Mouse (Mus musculus) ES-E14 (cell line): Measurements from ENCODE around the gene Chd9. TPM values are rescaled to one million over a fixed set of nuclear protein-coding genes. Genes with fewer than 3 reads are reported as not detected.

Experiments used
- DNase-seq: peaks from one replicate; pipeline ENCODE4 v3.0.0-alpha.2; 2013; ENCODE audit warnings: low read depth, low spot score
- H3K27ac ChIP-seq: 2 replicates; pipeline ENCODE4 v1.5.1; 2012; ENCODE audit warnings: low read depth, mild to moderate bottlenecking, low read length, moderate library complexity, mixed read lengths; ENCODE audit not compliant: poor library complexity, insufficient read depth, severe bottlenecking
- H3K36me3 ChIP-seq: 2 replicates; pipeline ENCODE4 v1.6.1; 2012; ENCODE audit warnings: mild to moderate bottlenecking, low read length, moderate library complexity, mixed read lengths; ENCODE audit not compliant: control insufficient read depth, poor library complexity, insufficient read depth, severe bottlenecking
- H3K4me1 ChIP-seq, 2 experiments: fragments of 150-350 bp in 1 of 2; sonication (generic) in 1 of 2; 2 replicates each; pipeline ENCODE4 v1.6.1; 2012; ENCODE audit warnings: low read length in 2 of 2, mild to moderate bottlenecking in 1 of 2, mixed read lengths in 1 of 2; ENCODE audit not compliant: control insufficient read depth in 2 of 2, insufficient read depth in 2 of 2, poor library complexity in 1 of 2
- H3K4me3 ChIP-seq, 2 experiments: fragments of 150-350 bp in 1 of 2; sonication (generic) in 1 of 2; 2 replicates each; pipeline ENCODE4 v1.5.1; 2012; ENCODE audit warnings: low read length in 2 of 2, low read depth in 1 of 2, mild to moderate bottlenecking in 1 of 2, mixed read lengths in 1 of 2; ENCODE audit not compliant: insufficient read depth in 1 of 2, poor library complexity in 1 of 2, severe bottlenecking in 1 of 2
- H3K9ac ChIP-seq: 2 replicates; pipeline ENCODE4 v1.6.1; 2012; ENCODE audit warnings: low read depth, mild to moderate bottlenecking, low read length, mixed read lengths; ENCODE audit not compliant: poor library complexity, insufficient read depth, severe bottlenecking
- H3K9me3 ChIP-seq: fragments of 150-350 bp; sonication (generic); 2 replicates; pipeline ENCODE4 v1.6.1; 2012; ENCODE audit warnings: low read depth, mild to moderate bottlenecking, low read length; ENCODE audit not compliant: control insufficient read depth, insufficient read depth
- CHD2 ChIP-seq: IDR thresholded peaks from 2 replicates; pipeline ENCODE4 v1.6.1; 2014; ENCODE audit warnings: mild to moderate bottlenecking, low read depth, low read length, inconsistent platforms
- HCFC1 ChIP-seq: IDR thresholded peaks from 2 replicates; pipeline ENCODE4 v1.6.1; 2012; ENCODE audit warnings: low read length, inconsistent platforms, borderline replicate concordance; ENCODE audit not compliant: insufficient read depth
- MAFK ChIP-seq: IDR thresholded peaks from 2 replicates; pipeline ENCODE4 v1.6.1; 2014; ENCODE audit warnings: mild to moderate bottlenecking, low read depth, low read length, inconsistent platforms; ENCODE audit not compliant: insufficient read depth
- ZC3H11A ChIP-seq: IDR thresholded peaks from 2 replicates; pipeline ENCODE4 v1.6.1; 2012; ENCODE audit warnings: low read depth, mild to moderate bottlenecking, inconsistent platforms, low read length, borderline replicate concordance
- ZNF384 ChIP-seq: IDR thresholded peaks from 2 replicates; pipeline ENCODE4 v1.6.1; 2012; ENCODE audit warnings: low read depth, low read length, inconsistent platforms
- in situ Hi-C, 2 experiments: fragments of 600-800 bp; cut with MboI; formaldehyde crosslinking; loops; one replicate each; pipeline ENCODE4 v1.15.1; 2025; ENCODE audit warnings: low sequenced_read_pairs in 2 of 2, inconsistent platforms in 1 of 2; ENCODE audit not compliant: unreplicated experiment in 2 of 2
- total RNA-seq: library from RNA; depleted of rRNA; stranded (reverse); fragments of 300-350 nt; gene quantifications from 2 replicates; pipeline ENCODE4 v1.2.3, GENCODE M21; 2012

Chd9 gene
- total RNA-seq, 1 experiment = 32.4 TPM

- no peak for DNase-seq
- no peaks in the 10 kb centered on the region for H3K9me3 ChIP-seq
- TF ChIP-seq ZNF384 (no peak), HCFC1 (no peak), ZC3H11A (no peak), MAFK (no peak), CHD2 (no peak)
- H3K4me3 ChIP-seq = peak overlapping the region; percentile 5 to 18; a peak in 2 of 4 replicates
- H3K9ac ChIP-seq = no peak overlapping the region
- peaks cover 7 to 25% of the 10 kb centered on the region in 2 experiments; a peak in 3 of 4 replicates for H3K4me1 ChIP-seq
- H3K36me3 ChIP-seq = no peaks in the 10 kb centered on the region; the same call in 1 of the 2 replicates
- H3K27ac ChIP-seq = peak overlapping the region; percentile 69
- in situ Hi-C loops = no loop called here
Measured at GRCm38 (mm10) chr8:90869920-90870777, 42.0 kb downstream of the Chd9 start.

GRCm38 (mm10) chr8:90871375-90872080 lies 43.4 kb downstream of the Chd9 start:
- H3K9ac ChIP-seq = no peak overlapping the region
- no peak overlapping the region for H3K27ac ChIP-seq
- peaks cover 7 to 28% of the 10 kb centered on the region in 2 experiments; a peak in 3 of 4 replicates for H3K4me1 ChIP-seq

GRCm38 (mm10) chr8:90873051-90873450 lies 44.9 kb downstream of the Chd9 start:
- H3K4me3 ChIP-seq = no peak overlapping the region
- DNase-seq = no peak
- TF ChIP-seq CHD2 (no peak), MAFK (no peak), ZC3H11A (no peak), ZNF384 (no peak), HCFC1 (no peak)
- H3K36me3 ChIP-seq = no peaks in the 10 kb centered on the region; the same call in 1 of the 2 replicates
- H3K27ac ChIP-seq = no peak overlapping the region
- in situ Hi-C loops = no loop called here
- H3K9ac ChIP-seq = no peak overlapping the region
- H3K9me3 ChIP-seq = no peaks in the 10 kb centered on the region
- peaks cover 11 to 28% of the 10 kb centered on the region in 2 experiments for H3K4me1 ChIP-seq

More at GRCm38 (mm10) chr8:90871375-90872080, 43.4 kb downstream of the Chd9 start:
- no peaks in the 10 kb centered on the region; the same call in 1 of the 2 replicates for H3K36me3 ChIP-seq
- in situ Hi-C loops = no loop called here
- H3K4me3 ChIP-seq = no peak overlapping the region
- no peaks in the 10 kb centered on the region for H3K9me3 ChIP-seq
- DNase-seq = no peak
- no peak for TF ChIP-seq MAFK
- TF ChIP-seq CHD2 = no peak
- TF ChIP-seq ZNF384 = no peak
- no peak for TF ChIP-seq HCFC1
- no peak for TF ChIP-seq ZC3H11A

GRCm38 (mm10) chr8:90876213-90876721 lies 48.1 kb downstream of the Chd9 start:
- Histone ChIP-seq H3K4me1 (peaks cover 16 to 32% of the 10 kb centered on the region in 2 experiments), H3K36me3 (no peaks in the 10 kb centered on the region; the same call in 1 of the 2 replicates), H3K9me3 (no peaks in the 10 kb centered on the region), H3K27ac (peak overlapping the region; percentile 7; the same call in 1 of the 2 replicates), H3K4me3 (peak overlapping the region; percentile 63 to 67), H3K9ac (peak overlapping the region; percentile 46)
- in situ Hi-C loops = no loop called here
- no peak for DNase-seq
- TF ChIP-seq MAFK = no peak
